In the genomic region with DNA sequence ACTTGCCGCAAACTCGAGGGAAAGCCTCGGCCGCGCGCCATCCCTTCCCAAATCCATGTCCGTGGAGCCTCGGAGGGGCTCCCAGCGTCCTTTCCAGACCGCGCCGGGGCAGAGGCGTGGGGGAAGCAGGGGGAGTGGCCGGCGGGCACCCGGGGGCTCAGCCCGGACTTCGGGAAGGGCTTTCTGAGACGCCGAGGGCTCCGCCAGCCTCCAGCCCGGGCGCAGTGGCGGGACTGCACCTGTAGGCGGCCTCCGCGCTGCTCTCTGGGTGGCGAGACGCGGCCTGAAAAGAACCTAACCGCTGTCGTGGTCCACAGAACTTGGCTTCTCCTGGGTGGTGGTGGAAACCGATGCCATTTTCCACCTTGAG, we compare ENCODE assay signal across 8 mouse cellular contexts. TPM values are rescaled to one million over a fixed set of nuclear protein-coding genes. Genes with fewer than 3 reads are reported as not detected.
DNase-seq lines count a peak whose midpoint lies in the region; ATAC-seq and TF ChIP-seq lines count a peak whose summit lies in the region.

No protein-coding gene starts in this region.

- H3K9me3 ChIP-seq in forebrain, embryonic 16.5 days (ENCODE audit: control insufficient read depth, low read length), result no peaks in the 10 kb centered on the region
- no peaks in the 10 kb centered on the region for H3K9me3 ChIP-seq in neural tube, embryonic 15.5 days (replicated peaks)

- peak overlapping the region; percentile 68 for H3K4me3 ChIP-seq in forebrain, embryonic 16.5 days (replicated peaks; ENCODE audit: low read length)
- H3K4me3 ChIP-seq in lung, adult 2 months (replicated peaks; ENCODE audit: extremely low read depth, low read depth, low read length), result peak overlapping the region; percentile 77
- peak overlapping the region; percentile 65 for H3K4me3 ChIP-seq in neural tube, embryonic 15.5 days (replicated peaks)

- peak; percentile 51 for TF ChIP-seq CTCF in lung, adult 2 months (IDR thresholded peaks at IDR 0.05; ENCODE audit: insufficient read depth, low read length)

- ATAC-seq in forebrain, embryonic 16.5 days, result peak; percentile 56
- ATAC-seq in neural tube, embryonic 15.5 days (ENCODE audit: low FRiP score), result peak; percentile 67

- H3K36me3 ChIP-seq in forebrain, embryonic 16.5 days (ENCODE audit: control insufficient read depth, insufficient read depth), result no peaks in the 10 kb centered on the region
- no peaks in the 10 kb centered on the region for H3K36me3 ChIP-seq in neural tube, embryonic 15.5 days

- WGBS in forebrain, embryonic 16.5 days, result 0% methylated on average over 32 of the region's 33 CpGs
- 1% methylated on average over 33 of the region's 33 CpGs for WGBS in large intestine, adult 2 months
- WGBS in lung, adult 2 months, result under 1% methylated on average over 33 of the region's 33 CpGs
- WGBS in neural tube, embryonic 15.5 days, result under 1% methylated on average over 33 of the region's 33 CpGs

- H3K4me1 ChIP-seq in forebrain, embryonic 16.5 days (replicated peaks; ENCODE audit: control insufficient read depth, insufficient read depth, low read length), result peaks cover 29% of the 10 kb centered on the region
- H3K4me1 ChIP-seq in lung, adult 2 months (ENCODE audit: control insufficient read depth, insufficient read depth, low read length), result peaks cover 6% of the 10 kb centered on the region; the same call in 1 of the 2 replicates
- peaks cover 47% of the 10 kb centered on the region for H3K4me1 ChIP-seq in neural tube, embryonic 15.5 days

- no peak for TF ChIP-seq POLR2A in lung, adult 2 months (IDR thresholded peaks at IDR 0.05; ENCODE audit: borderline replicate concordance, extremely low read depth, low read depth, low read length)

- H3K27me3 ChIP-seq in forebrain, embryonic 16.5 days (replicated peaks; ENCODE audit: control insufficient read depth, insufficient read depth, low read length), result peaks cover 9% of the 10 kb centered on the region; the same call in 1 of the 2 replicates
- H3K27me3 ChIP-seq in neural tube, embryonic 15.5 days (replicated peaks), result no peaks in the 10 kb centered on the region

- peak overlapping the region; percentile 89 for H3K4me2 ChIP-seq in forebrain, embryonic 16.5 days (ENCODE audit: low read length)
- H3K4me2 ChIP-seq in neural tube, embryonic 15.5 days, result peak overlapping the region; percentile 98

- H3K27ac ChIP-seq in forebrain, embryonic 16.5 days (ENCODE audit: low read length), result peak overlapping the region; percentile 79
- H3K27ac ChIP-seq in neural tube, embryonic 15.5 days (replicated peaks), result peak overlapping the region; percentile 88

- DNase-seq in ES-CJ7 (ENCODE audit: low read depth, low spot score), result peak; percentile 84
- peak; percentile 29 for DNase-seq in cerebellum, adult 11-12 months
- peak; percentile 73 for DNase-seq in heart, postnatal 25 days (ENCODE audit: low spot score)
- peak; percentile 38 for DNase-seq in large intestine, adult 2 months (ENCODE audit: low read depth, low spot score)
- peak; percentile 91 for DNase-seq in lung, adult 2 months
- DNase-seq in thymus, postnatal 0 days (ENCODE audit: low spot score), result peak; percentile 49

- H3K9ac ChIP-seq in forebrain, embryonic 16.5 days (replicated peaks; ENCODE audit: low read depth, low read length), result peak overlapping the region; percentile 59
- H3K9ac ChIP-seq in neural tube, embryonic 15.5 days (replicated peaks), result peak overlapping the region; percentile 67

- intact Hi-C loops in heart, postnatal 25 days (cut with DNase I), result loop anchor here (5.0 to 10.0 kb wide), 7 partner anchors 105 to 825 kb away; partner anchors contain the start of genes AL731706.1, Mkks and Slx4ip

RNA-seq across cellular contexts. Expression of gene Jag1, which starts 0.9 kb away (rescaled TPM):
- polyA plus RNA-seq in forebrain, embryonic 16.5 days (2015; fragmentation: Nextera tagmentation; extraction: Ambion mirVana), result 8.9 and 12.4 TPM in 2 replicates
- 10 to 100 TPM; 10.5 to 13.4 TPM for total RNA-seq in heart, postnatal 25 days (2021)
- polyA plus RNA-seq in large intestine, adult 2 months (2012; rRNA removed), result 2.0 and 4.2 TPM in 2 replicates
- polyA plus RNA-seq in lung, adult 2 months (2012; rRNA removed), result 10.4 and 11.4 TPM in 2 replicates
- polyA plus RNA-seq in neural tube, embryonic 15.5 days (2015; fragmentation: Nextera tagmentation; extraction: Ambion mirVana), result 7.5 and 9.3 TPM in 2 replicates
- polyA plus RNA-seq in thymus, postnatal 0 days (2015; fragmentation: Nextera tagmentation; extraction: Ambion mirVana), result 3.5 and 4.2 TPM in 2 replicates

Comparison
In these comparisons a context has a peak if more than half of its experiments do, and no peak if none do; other contexts are left out.
1. Peak in every context shown above with its lines: DNase-seq, ATAC-seq, H3K4me3 ChIP-seq and H3K27ac ChIP-seq.
2. DNase-seq: peak in every context shown above with its lines; median percentile 91 in lung, adult 2 months; 84 in ES-CJ7; 73 in heart, postnatal 25 days; 49 in thymus, postnatal 0 days; 38 in large intestine, adult 2 months; 29 in cerebellum, adult 11-12 months.